Mouse (Mus musculus): ENCODE results near the gene Pibf1.

DNA sequence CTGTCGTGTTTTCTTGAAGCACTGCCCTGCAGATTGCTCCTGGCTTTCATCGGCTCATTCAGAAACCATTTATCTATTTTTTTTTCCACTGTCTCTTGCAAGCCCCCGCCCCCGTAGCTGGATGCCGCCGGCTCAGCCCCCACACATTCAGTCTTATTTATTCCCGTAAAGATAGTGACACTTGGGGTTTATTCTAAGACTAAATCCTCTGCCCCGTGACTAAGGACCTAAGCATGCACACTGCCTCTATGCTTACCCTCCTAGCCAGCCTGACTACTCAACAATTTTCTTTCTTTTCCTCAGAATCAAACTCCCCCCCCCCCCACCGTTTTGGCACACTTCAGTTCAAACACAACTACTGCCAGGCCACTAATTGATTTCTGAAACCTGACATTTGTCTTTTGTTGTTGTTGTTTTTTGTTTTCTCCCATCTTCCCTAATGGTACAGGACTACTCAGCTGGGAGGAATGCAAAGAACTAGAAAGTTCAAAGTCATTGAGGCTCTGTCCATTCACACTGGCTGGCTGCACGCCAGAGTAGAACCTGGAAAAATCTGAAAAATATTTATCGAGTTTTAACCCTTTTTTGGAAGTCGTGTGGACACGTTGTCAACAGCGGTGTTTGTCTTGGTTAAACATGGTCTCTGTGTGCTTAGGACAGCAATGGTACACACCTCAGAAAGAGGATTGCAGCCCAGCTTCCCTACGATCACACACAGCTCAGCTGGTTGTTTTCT is 196.6 kb downstream of the Pibf1 start:
- TF ChIP-seq CTCF (IDR thresholded peaks at IDR 0.05), result no peak
- TF ChIP-seq POLR2A (IDR thresholded peaks at IDR 0.05; ENCODE audit: insufficient read depth, low read depth, low read length), result no peak

Measured in heart, adult 2 months (tissue).